Mouse (Mus musculus): ENCODE data around the gene Tnfrsf11a. TPM values are rescaled to one million over a fixed set of nuclear protein-coding genes. Genes with fewer than 3 reads are reported as not detected.
"Not testable (repeated sequence)": the region's sequence is repeated elsewhere in the genome, so short reads cannot be mapped to it uniquely, and the experiment has no call there.

Gene Tnfrsf11a
- total RNA-seq, 2 experiments from 2014 or later = 0.22 TPM; not detected in 1

DNA sequence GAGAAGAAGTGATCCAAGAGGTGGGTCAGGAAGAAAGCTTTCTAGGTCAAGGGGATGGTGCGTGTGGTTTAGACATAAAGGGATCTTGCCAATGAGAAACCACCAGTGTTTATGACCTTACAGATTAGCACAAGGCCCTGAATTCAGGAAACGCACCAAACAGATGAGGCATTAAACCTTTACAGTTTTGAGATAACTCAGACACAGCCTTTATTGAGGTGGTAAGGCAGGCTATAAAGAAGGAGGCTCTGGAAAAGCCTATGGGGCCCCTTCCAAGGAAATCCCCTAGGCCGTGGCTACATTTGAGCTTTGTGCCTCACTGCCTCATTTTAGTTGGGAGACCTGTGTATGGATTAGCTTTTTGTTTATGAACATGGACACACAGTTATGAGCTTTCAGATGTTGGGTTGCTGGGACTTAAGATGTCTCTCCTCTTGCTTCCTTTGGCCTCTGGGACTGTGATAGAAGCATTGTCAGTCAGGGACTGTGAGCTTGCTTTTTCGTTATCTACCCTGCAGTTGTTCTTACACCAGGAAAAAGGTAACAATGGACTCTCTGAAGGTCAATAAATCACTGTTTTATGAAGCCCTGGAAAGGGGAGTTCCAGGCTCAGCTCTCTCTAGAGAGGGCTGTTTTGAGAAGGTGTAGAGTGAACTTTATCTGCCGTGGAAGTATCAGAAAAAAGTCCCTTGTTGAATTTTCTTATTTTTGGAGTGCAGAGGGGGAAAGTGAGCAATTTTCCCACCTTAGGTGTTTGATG is 3.9 kb downstream of the Tnfrsf11a start:
- no peak for ATAC-seq (replicated peaks; ENCODE audit: poor library complexity)

DNA sequence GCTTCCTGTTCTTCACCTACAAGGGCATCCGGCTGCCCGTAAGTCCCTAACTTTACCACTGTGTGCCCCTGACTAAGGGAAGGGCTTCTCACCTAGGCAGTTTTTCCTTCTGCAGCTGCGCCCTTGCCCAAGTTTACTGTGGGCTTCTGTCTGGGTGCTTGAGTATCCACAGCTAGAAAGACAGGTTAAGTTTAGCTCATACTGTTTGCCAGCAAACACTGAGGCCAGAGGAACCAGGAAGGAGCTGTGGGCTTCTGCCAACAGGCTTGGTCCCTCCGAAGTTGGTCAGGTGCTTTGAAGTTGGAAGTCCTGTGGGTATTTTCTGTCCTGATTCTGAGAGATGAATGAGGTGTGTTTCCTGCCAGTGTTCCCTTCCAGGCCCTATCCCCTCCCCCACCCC is 4.6 kb downstream of the Tnfrsf11a start:
- ATAC-seq (replicated peaks; ENCODE audit: poor library complexity) = no peak

DNA sequence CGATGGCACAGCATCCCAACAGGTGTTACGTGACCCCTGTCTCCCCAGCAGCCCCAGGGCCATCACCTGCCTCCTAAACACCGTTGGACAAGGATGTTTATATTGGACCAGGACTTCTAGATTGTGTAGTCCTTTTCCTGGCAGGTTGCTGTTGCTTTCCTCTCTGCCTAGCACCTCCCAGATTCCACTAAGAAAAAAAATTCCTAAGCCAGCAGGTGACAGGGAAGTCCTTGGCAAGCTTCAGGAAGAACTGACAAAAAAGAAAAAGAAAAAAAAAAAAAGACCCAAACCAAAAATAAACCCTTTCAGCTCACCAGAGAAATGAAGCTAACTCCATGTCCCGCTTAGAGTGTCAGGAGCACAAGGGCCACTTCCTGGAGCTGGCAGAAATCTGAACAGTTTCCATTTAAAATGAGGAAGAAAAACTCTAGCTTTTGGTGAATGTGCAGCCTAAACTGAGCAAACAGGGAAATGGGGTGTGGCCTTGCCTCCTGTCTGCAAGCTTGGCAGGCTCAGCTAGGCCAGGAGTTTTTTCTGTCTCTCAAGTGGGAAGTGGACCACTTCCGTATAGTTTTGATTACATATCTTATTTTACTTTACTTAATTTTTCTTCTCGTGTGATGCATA is 6.3 kb downstream of the Tnfrsf11a start:
- ATAC-seq (replicated peaks; ENCODE audit: poor library complexity) = peak; percentile 91

DNA sequence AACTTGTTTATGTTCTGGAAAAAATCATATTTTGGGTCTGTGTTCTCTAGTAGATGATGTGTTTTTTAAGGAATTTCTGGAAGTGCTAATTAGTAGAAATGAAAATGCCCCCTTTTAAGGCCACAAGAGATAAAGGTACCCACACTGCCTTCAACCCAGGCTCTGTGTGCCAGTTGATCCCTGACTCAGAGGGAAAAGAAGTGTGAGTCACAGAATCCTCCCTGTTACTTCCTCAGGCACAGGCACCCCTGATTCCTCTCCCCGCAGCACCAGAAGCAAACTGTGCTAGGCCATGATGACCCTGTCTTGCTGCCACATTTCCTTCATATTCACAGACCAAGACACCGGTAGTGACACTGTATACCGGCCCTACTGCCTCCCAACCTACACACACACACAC is 9.6 kb downstream of the Tnfrsf11a start:
- peak; percentile 33; the same call in 1 of the 2 replicates for ATAC-seq (replicated peaks; ENCODE audit: poor library complexity)

DNA sequence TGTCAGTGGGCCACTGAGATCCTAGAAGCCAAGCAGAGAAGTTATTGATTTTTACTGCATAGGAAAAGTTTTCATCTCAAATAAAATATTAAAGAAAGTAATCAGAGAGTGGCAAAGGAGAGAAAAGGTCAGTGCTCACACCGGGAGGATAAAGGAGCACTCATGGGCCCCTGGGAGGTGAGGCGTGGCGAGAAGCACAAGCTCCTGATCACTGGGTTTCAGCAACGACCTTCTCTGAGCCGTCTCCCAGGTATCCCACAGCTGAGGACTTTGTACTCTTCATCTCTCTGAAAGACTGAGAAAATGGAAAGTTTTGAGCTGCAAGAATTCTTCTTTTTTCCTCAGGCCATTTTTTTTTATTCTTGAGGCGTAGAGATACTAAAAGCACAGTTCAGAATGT is 14.2 kb downstream of the Tnfrsf11a start:
- no peak for ATAC-seq (replicated peaks; ENCODE audit: poor library complexity)

DNA sequence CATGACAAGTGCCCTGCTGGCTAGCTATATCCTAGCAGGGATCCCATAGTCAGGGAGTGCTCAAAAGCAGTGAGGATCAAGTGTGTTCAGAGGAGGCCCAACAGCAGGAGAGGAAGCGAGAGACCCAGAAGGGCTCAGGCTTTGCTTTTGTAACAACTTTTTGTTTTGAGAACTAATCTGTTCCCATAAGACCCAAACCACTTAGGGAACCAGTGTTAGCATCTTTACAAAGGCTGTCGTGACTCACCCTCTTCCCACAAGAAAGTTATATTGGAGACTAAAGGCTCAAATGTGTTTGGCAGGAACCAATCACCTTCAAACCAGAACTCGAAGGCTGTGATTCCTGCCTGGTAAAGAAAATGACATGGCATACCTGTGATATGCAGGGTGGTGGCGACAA is 15.2 kb downstream of the Tnfrsf11a start:
- ATAC-seq (replicated peaks; ENCODE audit: poor library complexity) = no peak

DNA sequence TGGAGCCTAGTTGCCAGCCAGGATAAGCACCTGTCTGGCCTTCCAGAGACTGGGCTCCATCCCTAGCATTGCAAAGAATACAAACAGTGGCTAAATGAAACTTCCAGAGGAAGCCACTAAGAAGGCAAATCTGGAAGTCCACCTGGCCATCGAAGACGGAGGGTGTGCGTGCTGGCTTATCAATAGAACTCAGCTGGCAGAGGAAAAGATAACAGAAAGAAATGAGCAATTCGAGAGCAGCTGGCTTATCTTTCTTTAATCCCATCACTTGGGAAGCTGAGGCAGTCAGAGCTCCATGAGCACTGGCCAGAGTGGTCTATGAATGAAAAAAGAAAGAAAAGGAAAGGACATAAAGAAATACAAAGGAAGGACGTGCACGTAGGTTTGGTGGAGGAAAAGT is 20.1 kb downstream of the Tnfrsf11a start:
- no peak for ATAC-seq (replicated peaks; ENCODE audit: poor library complexity)

DNA sequence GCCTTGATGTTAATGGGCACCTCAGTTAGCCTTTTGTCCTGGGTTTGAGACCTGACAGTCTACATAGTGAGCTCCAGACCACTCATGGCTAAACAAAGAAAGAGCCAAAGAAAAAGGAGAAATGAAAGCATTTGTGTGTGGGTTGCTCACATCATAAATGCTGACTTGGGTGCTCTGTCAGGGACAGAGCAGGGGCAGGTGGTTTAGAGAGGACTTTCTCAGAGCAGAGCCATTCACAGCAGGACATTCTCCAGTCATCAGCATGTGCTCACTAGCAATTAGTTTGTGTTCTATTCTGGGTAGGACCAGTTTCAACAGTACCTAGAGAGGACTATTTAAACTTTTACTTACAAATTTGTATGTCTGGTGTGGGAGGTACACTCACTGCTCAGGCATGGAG is 20.7 kb downstream of the Tnfrsf11a start:
- ATAC-seq (replicated peaks; ENCODE audit: poor library complexity) = peak; percentile 47

DNA sequence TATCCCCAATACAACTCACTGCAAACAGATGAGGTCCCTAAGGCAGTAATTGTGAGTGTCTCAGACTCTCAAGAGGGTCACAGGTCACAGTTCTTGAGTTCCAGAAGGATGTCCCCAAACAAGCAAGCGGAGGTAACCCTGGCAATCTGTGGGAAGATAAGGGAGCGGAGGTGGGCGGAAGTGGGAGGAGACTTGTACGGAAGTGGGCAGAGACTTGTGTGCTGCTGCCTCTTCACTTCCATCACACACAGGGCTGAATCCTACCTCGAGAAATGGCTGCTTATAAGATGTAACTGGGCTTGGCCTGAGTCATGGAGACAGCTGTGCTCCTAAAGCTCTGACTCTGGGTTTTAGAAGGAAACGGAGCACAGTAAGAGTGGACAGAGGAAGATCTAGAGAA is 22.4 kb downstream of the Tnfrsf11a start:
- ATAC-seq (replicated peaks; ENCODE audit: poor library complexity) = peak; percentile 73

DNA sequence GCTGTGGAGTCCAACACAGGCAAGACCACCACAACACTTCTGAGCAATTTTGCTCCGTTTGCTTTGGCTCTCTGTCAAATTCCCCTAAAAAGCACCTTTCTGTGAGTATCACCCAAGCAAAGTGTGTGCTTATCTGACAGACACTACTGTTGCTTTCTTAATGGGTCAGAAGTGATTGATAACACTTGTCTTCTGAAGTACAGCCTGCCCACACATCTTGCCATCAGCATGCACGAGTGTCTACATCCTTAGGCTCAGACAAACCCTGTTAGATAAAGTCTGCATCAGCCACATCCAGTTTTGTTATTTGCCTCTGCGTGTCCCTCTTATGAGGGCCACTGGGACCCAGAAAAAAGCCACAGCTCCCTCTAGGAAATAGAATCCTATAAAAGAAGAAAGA is 23.8 kb downstream of the Tnfrsf11a start:
- 0 out of 2 replicates have a peak, but pooled peaks have one; percentile 15 for ATAC-seq (replicated peaks; ENCODE audit: poor library complexity)

DNA sequence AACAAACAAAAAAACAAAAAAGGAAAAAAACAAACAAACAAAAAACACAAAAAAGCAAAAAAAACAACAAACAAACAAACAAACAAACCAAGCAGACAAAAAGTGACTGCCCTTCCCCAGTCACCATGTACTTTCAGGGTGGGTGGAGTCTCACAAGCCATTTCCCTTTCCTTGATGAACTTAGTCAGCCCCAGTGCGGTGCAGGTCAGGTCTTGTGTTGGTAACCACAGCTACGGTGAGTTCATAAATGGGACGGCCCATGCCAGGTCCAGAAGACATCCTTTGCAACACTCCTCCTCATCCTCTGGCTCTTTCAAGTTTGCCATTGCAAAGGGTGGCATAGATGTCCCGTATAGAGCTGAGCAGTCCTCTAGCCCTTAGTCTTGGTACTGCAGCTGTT is 25.0 kb downstream of the Tnfrsf11a start:
- ATAC-seq (replicated peaks; ENCODE audit: poor library complexity) = peak; percentile 35; the same call in 1 of the 2 replicates

DNA sequence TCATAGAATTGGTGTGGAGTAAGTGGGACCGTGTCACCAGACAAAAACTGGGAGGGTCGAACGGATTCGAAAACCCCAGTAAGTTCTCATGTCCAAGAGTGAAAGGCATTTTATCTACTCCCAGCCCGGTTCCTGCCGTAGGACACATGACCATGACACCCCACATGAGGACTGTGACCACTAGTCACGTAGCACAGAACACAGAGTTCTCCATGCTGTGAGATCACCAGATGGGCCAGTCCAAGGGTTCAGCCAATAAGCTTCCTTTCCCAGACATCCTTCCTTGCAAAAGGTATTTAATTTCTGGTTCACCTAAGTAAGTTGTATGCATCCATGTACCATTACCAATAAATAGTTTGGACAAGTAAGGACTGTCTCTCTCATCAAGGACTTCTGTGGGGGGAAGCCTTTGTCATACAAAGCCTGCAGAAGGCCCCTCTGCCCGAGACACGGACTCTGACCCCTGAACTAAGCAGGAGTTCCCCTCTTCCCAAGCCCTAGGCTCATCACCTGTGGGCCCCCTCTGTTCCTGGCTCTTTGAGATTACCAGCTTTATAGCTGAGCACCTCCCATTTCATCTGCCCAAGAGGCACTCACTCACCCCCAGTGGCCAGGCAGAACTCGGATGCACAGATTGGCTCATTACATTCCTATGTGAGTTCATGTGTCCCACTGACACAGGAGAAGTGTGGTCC is 26.7 kb downstream of the Tnfrsf11a start:
- no peak for ATAC-seq (replicated peaks; ENCODE audit: poor library complexity)

DNA sequence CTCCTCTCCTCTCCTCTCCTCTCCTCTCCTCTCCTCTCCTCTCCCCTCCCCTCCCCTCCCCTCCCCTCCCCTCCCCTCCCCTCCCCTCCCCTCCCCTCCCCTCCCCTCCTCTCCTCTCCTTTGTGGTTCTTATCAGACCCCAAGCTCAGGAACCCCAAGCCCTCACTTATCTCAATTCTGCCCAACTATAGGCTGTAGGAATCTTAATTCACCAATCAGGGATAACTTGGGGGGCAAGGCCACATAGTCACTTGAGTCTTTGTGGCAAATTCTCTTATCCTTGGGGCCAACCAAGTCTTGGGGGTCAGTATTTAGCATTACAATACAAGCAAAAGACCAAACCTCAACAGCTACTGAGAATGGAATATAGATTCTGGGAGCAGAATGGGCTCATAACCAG is 31.5 kb downstream of the Tnfrsf11a start:
- ATAC-seq (replicated peaks; ENCODE audit: poor library complexity) = not testable (repeated sequence)

DNA sequence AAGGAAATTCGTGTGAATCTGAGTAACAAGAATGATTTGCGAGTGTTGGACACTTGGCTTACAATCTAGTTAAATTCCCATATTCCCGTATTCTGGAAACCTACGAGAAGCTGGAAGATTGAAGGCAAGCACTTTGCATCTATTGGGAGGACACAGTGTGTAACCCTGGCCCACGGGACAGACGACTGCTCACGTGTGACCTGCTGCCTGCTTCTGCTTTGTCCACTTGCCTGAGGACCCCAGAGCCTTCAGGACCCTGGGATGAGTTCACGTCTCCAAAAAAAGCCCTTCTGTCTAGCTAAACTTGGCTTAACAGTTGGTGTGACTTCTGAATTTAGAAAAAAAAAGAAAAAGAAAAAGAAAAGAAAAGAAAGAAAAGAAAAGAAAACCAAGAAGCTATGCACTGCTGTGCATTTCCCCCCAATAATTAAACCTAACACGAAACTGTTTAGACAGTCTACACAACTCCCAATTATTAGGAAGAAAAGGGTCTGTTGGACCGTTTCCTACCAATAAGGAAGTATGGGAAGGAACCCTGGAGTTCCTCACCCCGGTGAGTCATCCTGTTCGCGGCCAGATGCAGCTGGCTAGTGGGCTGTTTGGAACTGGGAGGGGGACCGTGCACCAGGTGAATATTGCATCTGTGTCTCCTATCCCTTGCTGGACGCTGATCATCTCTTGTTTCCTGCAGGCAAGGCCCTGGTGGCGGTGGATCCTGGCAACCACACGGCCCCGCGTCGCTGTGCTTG is 32.6 kb downstream of the Tnfrsf11a start:
- ATAC-seq (replicated peaks; ENCODE audit: poor library complexity) = peak; percentile 50

DNA sequence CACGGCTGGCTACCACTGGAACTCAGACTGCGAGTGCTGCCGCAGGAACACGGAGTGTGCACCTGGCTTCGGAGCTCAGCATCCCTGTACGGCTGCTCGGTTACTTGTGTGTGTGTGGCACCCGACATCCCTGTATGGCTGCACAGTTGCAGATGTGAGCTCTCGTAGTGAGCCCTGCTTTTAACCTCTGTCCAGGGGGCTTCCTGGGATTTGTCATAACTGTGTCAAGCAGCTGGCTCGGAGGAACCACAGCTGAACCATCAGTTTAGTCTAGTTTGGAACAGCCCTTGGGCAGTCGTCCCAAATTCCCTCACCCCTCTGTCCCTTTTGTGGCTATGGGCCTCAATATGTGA is 33.2 kb downstream of the Tnfrsf11a start:
- no peak for ATAC-seq (replicated peaks; ENCODE audit: poor library complexity)

DNA sequence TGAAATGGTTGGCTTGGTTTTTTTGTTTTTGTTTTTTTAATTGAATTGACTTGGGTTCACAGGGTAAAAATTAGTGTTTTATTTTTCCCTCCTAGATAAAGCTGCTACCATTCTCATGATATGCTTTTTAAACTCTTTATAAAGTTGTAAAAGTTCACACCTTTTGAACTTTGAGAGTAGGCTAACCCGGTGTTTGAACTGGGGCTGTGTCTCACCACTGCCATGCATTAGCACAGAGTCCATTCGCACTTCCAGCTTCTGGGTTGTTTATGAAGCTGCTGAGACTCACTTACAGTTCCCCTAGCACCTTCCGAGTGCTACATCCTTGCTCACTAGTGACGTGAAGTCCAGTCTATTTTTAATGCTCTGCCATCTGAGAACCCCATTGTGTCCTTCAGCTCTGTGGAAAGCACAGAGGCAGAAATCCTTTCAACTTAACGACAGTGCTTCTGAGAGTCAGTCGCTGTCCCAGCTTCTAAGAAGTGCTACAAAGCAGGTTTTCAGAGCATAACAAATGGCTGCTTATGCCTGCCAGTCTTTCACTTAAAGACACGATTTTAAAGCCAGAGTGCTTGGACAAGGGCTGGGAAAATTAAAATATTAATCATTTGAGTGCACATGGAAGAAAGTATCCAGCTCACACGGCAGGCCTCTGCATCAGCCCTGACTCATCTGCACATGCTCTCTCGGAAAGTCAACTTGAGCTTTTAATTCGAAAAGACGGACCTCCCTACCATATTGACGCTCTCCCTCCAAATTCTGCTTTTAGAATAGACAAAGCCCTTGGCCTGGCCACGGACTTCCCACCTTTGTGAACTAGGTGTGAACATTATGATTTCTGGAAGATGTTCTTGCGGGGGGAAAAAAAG is 34.1 kb downstream of the Tnfrsf11a start:
- ATAC-seq (replicated peaks; ENCODE audit: poor library complexity) = no peak

DNA sequence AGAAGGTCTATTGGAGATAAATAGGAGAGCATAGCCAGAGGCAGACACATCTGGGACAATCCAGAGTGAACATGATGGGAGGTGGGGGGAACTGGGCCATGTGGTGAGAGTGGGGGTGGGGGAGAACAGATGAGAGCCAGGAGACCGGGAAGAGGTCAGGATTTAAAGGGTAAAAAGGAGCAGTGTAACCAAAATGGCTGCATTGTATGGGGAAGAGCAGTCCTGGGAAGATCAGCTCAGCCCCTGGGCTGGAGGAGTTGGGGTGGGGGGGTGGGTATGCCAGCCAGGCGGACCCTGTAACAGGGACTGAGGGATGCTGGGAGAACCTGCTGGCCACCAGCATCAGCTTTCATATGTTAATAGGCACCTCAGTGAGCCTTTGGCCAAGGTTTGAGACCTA is 34.8 kb downstream of the Tnfrsf11a start:
- no peak for ATAC-seq (replicated peaks; ENCODE audit: poor library complexity)

DNA sequence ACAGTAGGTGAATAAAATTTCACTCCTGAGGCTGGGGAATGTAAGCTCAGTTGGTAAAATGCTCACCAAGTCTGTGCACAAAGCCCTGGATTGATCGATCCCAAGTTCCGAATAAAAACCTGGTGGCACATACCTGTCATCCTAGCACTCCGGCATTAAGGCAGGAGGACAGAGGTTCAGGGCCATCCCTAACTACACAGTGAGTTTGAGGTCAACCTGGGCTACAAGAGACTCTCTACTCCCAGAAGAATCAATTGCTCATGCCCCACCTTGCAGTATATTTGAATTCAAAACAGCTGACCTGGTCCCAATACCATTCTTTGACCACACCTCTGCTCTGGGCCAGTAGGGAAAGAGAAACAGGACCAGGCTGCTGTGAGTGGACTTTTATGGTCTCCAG is 35.2 kb downstream of the Tnfrsf11a start:
- no peak for ATAC-seq (replicated peaks; ENCODE audit: poor library complexity)

DNA sequence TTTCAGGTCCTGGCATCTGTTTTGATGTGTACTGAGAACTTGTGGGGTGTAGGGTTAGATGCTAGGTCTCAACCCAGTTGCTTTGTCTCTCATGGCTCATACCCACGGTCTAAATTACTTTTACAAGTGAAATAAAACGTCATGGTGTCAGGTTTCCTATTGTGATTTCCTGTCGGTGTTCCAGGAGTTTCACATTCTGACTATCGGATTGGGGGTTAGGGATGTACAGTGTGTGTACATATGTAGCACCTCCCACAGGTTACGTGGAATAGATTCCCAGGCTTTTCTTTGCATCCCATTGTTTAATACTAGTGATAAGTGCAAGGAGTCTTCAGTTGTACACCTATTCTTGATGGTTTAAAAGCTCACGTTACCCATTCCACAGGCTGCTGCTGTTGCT is 38.5 kb downstream of the Tnfrsf11a start:
- no peak for ATAC-seq (replicated peaks; ENCODE audit: poor library complexity)

DNA sequence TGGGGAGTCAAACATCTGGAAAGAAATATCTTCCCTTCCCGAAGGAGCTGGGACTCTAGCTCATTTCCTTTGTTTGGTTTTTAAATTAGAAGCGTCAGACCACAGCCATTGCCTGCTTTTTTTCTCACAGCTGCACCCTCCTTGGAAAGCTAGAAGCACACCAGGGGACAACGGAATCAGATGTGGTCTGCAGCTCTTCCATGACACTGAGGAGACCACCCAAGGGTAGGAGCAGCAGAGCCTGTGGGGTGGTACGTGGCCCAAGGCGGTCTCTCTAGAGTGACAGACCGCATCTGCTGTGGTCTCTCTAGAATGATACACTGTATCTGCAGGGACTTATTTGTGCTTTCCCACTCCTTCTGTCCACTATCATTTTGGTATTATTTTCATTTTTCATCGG is 39.2 kb downstream of the Tnfrsf11a start:
- no peak for ATAC-seq (replicated peaks; ENCODE audit: poor library complexity)

Measured in megakaryocyte progenitor cell, adult 5-6 weeks (primary cell).